Mouse (Mus musculus) liver, adult 2 months (tissue): ENCODE results near the gene Rad50.

ENCODE experiments used
- CTCF ChIP-seq: fragments of 200-500 bp; IDR thresholded peaks from 2 replicates; pipeline ENCODE4 v1.5.1; 2011; ENCODE audit warnings: low read depth, low read length, control low read depth
- POLR2A ChIP-seq: fragments of 200-500 bp; IDR thresholded peaks from 2 replicates; pipeline ENCODE4 v1.6.1; 2011; ENCODE audit warnings: low read length, control low read depth; ENCODE audit not compliant: insufficient read depth; ENCODE audit errors: extremely low read depth

DNA sequence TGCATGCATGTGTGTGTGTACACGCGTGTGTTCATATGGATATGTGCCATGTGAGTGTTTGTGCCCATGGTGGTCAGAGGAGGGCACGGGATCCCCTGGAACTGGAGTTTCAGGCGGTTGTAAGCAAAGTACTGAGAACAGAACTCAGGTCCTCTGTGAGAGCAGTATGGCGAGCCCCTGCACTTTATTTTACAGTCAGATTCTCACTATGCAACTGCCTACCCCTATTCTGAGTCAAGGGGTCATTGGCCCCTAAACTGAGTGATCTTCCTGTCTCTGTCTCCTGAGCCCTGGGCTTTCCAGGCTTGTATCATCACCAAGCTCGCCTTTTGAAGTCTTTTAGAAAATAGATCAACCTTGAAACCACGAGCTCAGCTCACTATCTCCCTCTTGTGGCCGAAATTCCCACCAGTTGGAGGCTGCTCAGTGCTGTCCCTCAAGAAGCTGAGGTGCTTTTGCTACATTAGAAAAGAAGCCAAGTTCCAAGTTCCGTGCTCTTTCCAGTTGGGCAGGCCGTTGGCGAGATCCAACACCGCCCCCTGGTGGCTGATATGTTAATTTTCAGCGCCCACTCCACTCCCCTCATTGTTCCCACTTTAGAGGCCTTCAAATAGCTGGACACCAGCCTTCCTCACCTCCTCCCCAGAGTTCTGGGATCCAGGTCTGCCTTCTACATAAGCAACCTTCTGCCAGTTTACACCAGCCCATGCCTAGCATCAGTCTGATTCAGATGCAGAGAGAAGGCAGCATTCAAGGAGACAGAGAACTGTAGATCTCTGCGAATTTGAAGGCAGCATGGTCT lies 29.9 kb upstream of the Rad50 start:
- no peak for TF ChIP-seq POLR2A
- peak; percentile 76 for TF ChIP-seq CTCF
